Mouse (Mus musculus) embryo, embryonic 10.5 days (tissue): ENCODE results near the gene Tmem191c.
A peak's percentile ranks its signal among the peaks of the same experiment; 100 is the strongest.

Experiments
- DNase-seq: peaks from one replicate; pipeline ENCODE4 v3.0.0-alpha.2; 2015; ENCODE audit warnings: low spot score

The Tmem191c gene

DNA sequence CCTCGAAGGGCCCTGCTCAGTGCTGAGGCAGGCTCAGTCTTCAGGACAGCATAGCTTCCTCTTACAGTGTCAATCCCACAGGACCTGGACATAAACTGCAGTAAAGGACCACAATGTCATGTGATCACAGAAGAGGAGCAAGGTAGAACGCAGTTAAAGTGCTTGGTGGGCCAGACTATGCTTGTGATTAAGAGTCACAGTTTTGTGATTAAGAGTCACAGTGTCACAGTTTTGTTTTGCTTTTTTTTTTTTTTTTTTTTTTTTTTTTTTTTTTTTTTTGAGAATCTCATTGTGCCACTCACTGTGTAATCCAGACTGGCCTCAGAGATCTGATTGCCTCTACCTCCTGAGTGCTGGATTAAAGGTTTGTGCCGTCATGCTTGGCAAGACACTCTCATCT, 9.8 kb upstream of the Tmem191c start:
- no peak for DNase-seq

DNA sequence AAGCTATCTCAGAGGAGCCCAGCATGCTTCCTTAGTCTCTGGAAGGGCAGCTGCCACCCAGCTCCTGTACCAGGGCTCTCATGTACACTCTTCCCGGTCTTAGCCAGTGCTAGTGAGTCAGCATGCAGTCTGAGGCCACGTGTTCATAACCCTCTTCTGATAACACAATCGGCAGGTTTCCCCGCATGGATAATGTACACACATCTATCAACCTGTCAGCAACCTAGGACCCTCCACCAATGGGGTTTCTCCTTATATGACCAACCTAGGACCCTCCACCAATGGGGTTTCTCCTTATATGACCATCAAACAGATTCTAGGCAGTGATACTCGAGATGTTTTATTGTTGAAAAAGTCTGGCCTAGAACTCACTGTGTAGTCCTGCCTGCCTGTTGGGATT, 7.9 kb upstream of the Tmem191c start:
- no peak for DNase-seq

DNA sequence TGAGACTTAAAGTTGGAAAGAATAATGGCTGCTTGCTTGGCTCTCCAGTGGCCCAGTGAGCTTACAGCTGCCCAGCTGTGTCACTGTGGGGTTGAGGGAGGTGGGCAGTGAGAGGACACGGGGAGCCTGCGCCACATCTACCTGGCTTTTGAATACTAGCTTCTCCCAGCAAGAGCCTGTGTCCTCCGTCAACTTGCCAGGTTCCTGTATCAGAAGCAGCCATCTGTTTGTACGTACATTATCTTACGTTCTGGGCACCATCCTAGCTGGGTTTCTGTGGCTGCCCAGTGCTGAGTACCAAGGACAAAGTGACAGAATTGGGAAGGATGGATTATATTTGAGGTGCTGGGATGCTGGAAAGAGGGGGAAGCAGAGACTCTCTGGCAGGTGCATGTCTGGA, 6.0 kb upstream of the Tmem191c start:
- DNase-seq, result no peak

DNA sequence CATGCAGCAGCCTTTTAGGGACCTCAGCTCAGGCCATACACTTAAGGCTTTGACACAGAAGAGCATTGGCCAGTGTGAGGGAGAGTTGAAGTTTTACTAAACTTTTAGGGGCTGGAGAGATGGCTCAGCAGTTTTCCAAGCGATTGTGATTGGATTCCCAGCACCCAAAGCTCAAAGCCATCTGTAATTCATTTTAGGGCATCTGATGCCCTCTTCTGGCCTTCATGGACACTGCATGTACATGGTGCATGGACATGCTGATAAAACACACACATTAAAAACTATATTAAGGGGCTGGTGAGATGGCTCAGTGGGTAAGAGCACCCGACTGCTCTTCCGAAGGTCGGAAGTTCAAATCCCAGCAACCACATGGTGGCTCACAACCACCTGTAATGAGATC, 4.8 kb upstream of the Tmem191c start:
- no peak for DNase-seq

DNA sequence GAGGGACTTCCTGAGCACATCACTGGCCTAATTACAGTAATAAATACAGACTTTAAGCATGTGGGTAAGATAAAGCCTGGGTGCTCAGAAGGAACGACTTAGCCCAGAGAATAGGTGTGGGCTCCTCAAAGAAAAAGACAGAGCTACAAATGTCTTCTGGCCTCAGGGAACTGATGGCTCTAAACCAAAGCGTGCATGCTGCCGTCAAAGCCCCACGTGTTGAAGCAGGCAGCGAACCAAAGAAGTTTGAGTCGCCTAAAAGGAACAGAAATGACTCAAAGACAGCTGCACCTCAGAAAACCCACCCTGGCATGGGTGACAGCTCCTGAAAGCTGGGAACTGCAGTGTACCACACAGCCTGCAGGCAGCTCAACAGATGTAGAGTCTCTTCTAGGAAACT, 4.0 kb upstream of the Tmem191c start:
- DNase-seq, result no peak

DNA sequence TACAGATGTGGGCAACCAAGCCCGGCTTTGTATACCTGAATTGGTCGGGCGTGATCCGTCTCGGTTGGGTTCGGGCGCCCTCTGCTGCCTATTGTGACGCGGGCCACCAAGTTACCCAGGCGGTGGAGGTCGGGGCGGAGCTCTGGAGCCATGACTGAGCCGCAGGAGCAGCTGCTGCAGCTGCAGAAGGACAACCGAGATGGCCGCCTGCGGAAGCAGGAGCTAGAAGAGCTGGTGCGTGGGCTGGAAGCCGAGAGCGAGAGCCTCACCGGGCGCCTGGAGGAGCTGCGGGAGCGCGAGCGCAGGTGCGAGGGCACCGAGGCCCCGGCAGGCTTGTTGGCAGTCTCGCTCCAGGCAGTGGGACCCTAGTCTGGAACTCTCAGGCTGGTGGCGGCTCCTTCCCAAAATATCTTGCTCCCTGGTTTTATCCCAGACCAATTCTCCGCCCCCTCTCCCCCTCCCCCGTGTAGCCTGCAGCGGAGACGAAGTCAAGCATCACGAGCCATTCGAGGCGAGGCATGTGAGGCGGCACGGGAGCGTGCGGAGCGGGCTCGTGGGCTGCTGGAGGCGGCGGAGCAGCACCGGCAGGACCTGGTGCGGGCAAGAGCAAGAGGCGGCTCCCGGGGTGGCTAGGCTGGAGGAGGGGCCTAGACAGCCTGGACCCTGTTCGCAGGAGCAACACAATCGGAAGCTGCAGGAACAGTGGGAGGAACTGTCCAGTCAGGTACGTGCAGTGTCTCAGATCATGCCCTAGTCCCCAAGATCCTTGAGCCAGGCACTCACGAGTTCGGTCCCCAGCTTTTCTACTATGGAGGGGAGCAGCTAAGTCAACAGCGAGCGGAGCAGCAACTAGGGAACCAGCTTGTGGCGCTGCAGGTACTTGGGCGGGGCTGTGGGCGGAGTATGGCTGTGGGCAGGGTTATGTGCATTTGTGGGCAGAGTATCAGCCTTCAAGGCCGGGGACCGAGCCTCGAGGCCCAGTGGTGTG, 581 bp downstream of the Tmem191c start:
- peak; percentile 97 for DNase-seq

DNA sequence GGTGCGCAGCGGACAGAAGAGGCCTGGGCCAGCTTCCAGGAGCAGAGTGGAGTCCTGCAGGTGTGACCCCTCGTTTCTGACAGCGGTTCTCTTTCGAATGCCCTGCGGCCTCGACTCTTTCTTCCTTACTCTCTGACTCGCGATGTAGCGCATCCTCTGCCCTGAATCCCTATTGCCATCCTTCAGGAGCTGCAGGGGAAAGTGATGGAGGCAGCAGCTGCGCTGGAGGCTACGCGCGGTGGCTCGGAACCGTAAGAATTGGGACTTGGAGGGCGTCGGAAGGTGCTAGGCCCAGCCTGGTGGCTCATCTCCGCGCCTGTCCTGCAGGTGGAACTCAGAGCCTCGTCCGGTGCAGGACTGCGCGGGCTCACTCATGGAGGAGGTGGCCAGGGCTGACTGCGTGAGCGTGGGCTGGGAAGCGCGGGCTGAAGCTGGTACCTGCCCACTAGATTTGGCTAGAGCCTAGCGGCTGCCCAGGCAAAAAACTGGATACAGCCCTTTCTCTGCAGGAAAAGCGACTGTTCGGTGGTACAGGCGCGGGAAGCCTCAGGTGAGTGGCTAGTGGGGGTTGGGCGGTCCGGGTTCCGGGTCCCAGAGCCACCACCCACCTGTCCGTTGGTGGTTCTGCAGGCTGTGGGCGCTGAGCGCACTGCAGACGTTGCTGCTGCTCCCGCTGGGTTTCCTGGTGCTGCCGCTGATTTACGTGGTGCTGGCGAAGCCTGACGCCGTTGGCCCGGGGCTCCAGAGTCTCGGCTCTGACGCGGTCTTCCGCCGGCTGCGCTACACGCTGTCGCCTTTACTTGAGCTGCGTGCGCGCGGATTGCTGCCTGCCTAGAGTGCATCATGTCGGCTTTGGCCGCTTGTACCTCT, 1.7 kb downstream of the Tmem191c start:
- DNase-seq, result peak; percentile 57

DNA sequence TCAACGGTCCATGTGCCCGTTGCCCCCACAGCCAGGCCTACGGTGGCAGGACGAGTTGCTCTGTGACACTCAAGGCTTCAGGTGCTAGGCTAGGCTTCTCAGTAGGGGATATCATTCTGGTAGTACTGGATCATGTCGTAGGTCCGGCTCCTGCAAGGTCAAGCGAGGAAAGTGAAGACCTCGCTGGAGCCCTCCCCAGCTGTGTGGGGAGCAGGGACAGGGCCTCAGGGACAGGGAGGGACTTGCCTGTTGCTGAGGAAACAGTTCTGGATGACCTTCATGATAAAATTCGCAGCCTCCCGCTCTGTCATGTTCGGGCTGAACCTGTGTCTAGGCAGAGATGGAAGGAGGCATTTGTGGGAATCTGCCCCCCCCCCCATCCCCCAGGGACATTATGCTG, 4.6 kb downstream of the Tmem191c start:
- no peak for DNase-seq

DNA sequence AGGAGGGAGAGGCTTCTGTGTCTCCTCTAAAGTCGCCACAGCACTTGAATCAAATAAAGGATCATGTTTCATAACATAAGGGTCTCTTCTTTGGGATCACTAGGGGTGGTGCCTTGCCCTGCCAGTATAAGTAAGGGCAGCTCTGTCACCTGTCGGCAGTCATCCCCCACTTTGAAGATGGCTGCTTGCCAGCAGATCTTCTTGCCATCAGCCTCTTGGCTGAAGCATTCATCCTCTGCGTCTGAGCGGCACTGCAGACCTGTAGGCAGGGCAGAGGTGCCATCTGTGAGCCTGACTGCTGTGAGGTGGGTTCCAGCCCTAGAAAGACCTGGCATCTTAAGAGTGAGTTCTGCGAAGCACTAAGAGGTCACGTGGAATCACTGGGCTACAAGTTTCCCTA, 7.3 kb downstream of the Tmem191c start:
- DNase-seq, result no peak

DNA sequence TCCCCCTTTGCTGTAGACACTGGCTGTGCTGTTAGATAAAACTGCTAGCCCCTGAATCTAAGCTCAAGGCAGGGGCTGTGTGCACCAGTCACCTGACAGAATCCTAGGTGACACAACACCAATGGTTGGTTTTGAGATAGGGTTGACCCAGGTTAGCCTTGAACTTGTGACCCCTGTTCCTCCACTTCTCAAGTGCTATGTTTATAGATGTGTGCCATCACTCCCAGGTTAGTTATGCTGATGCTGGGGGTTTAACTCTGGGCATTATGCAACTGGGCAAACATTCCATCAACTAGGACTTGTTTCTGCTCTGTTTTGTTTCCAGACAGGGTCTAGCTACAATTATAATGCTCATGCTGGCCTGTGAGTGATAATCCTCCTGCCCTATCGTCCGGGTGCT, 11.2 kb downstream of the Tmem191c start:
- DNase-seq, result no peak

DNA sequence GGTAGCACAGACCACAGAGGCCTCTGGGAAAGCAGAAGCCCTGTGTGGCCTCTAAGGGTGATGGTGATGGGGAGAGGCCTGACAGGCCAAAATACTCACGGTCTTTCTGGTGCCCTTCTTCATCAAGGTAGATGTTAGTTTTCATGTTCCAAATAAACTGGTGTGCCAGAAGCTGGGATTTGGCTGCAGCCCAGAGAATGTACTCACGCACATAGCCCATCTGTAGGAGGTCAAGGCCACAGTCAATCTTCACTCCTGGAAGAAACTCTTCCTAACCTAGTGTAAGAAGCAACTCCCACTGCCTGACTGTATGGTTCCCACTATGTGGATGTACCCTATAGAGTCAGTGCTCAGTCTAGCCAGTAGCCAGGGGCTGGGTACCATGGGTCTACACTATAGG, 15.1 kb downstream of the Tmem191c start:
- DNase-seq, result no peak

DNA sequence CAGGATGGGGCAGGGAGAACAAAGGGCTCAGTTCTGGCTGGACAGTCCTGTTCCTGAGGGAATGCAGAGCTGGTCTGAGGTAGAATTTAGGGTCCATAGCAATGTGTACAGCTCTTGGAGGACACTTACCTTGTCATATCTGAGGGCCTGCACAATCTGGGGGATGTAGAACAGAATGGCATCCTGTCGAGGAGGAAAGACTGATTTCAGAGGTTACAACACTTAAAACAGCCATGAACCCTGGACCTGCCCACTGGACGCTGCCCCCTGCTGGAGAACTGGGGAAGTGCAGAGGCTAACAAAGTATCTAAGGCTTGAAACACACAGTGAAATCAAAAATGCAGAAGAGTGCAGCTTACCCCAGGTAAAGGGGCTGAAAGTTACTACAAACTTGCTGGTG, 16.9 kb downstream of the Tmem191c start:
- DNase-seq, result peak; percentile 85

DNA sequence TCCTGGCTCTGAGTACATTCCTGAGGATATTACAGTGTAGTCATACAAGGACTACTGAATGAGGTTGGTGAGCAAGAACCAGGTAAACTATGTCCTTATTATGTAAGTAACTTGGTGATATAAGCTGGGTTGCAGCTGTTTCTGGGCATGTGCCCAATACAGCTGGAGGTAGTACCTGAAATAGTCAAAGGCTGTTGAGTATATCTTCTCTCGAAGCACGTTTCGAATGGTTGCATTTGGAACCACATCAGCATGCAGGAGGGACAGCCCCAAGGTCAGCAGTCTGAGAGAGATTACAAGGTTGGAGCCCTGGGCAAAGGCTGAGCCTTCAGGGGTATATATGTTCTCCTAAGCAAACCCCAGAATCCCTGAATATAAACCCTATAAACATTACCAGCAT, 24.9 kb downstream of the Tmem191c start:
- DNase-seq, result no peak

DNA sequence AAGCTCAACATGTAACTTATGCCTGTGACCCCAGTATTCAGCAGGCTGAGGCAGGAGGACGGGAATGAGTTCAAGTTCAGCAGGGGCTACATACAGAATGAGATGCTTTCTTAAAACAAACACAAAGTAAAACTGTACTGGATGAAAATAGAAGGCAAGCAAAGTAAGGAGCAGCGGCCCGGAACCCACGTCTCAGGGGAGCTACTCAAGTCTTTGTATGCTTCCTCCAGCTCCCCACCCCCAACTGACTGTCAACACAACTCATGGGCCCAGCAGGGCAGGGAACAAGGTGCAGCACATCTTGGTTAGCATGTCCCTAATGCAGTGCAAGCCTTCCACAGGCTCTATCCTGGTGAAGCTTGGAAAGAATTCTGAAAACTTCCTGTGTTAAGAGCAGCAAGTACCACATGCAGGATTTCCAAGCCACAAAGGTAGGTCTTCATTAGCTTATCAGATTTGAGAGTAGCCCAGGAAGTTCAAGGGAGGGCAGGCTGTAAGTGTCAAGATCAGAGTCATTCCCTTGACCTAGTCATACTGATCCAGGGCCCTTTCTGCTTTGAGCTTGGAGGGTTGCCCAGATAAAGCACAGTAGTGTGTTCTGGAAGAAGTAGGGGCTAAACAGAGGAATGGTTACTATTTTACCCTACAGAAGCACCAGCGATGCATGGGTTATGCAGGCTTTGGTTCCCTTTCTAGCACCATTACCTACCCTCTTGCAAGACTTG, 27.8 kb downstream of the Tmem191c start:
- DNase-seq, result no peak

DNA sequence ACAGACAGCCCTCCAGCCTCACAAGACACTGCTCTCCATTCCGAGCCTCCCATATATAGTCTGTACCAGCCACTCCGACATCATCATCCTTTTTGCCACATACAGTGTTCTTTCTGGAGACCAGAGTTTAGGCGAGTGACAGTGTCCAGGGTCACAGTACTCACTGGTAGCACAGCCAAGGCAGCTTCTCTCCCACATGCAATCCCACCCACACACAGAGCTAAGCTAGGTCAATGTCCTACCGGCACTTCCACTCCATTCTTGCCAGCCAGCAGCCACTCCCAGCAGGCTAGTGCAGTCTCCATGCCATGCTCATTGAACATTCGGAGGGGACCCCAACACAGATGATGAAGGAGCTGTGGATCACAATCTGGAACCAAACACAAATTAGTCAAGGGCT, 31.6 kb downstream of the Tmem191c start:
- no peak for DNase-seq

DNA sequence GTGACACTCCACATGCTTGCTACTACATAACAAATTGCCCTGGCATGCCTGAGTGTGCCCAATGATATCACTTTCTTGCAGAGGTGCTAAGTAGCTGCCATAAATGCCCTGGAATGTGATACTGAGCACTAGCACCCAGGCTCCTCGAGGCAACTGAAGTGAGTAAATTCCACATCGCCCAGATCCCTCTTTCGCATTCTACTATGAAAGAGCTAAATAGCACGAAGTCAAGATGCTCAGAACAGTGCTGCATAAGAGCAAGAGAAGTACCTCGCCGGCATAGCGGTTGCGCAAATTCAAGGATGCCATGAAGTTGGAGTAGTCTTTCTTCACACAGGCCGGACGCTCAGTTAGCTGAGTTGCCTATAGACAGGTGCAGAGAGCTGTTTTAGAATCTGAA, 33.2 kb downstream of the Tmem191c start:
- DNase-seq, result no peak

DNA sequence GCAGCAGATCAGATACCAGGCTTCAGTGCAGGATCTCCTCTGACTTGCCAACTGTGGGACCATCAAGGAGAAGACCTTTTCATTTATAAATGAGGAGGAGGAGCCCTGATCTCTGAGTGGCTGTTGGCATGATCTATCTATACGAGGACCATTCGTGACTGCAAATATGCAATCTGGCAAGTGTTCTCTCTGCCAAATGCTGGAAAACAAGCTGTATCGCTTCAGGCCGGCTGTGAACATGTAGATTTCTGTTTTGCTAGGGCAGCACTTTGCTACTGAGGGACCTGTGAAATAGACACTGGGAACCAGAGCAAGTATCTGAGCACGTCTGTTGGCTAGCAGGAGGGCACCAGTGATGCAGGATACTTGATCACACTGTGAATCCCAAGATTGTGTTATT, 36.7 kb downstream of the Tmem191c start:
- DNase-seq, result no peak

DNA sequence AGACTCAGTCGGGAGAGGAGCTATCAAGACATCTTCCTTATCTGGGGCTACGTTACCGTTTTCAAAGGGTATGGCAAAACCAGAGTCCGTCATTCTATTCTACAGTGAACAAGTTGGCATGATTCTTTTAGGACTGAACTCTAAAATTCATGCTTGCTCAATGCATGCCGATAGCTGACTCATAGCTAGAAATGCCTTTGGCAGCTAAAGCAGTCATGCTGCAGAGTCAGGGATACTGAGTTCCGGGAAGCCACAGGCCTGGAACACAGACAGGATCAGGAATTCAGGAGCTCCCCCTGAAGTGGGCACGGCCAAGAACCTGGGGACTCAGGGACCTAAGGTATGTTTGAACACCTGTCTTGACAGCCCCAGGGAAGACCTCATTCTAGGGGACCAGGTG, 40.7 kb downstream of the Tmem191c start:
- no peak for DNase-seq

DNA sequence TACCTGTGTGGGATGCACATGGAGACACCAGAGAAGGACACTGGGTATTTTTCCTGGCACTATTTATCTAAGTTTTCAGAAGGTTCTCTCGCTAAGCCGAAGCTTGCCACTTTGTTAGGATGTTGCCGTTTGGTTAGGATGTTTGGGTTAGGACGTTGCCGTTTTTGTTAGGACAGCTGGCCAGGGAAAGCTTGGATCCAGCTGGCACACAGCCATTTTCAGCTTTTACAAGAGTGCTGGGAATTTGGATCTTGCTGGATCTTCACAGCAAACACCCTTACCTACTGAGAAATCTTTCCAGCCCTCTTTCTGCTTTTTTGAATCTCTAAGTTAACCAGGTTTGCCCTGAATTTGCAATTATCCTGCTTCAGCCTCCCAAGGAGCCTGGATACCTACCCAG, 45.6 kb downstream of the Tmem191c start:
- DNase-seq, result no peak

DNA sequence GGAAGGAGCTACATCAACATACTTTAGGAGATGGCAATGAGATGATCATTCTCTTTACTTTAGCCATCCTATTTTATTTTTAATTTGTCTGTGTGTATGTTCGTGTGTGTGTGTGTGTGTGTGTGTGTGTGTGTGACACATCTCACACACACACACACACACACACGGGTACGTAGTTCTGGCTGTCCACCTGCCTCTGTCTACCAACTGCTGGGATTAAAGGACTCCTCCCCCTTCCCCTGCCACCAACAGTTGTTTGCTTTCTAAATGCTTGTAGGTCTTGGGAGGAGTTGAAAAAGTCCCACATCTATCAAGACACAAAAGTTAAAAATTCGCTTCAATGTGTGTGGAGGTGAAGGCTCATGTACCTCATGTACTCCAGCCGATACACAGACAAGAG, 48.9 kb downstream of the Tmem191c start:
- no peak for DNase-seq

DNA sequence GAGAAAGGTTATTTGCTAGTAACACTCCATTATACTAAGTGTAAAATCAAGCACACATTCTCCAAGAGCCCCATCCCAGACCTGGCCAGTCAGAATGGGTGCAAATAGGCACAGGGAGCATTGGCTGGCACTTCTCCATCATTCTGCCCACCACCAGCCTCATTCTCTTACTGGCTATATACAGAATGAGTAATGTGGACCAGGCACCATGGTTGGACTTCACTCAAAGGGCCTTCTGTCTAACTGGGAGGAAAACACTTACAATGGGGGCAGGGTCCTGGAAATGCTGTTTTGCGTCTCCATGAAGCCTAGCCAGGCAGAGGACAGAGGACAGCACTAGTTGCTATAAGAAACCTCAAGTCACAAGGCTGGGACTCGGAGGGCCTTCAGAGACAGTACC, 50.2 kb downstream of the Tmem191c start:
- no peak for DNase-seq

DNA sequence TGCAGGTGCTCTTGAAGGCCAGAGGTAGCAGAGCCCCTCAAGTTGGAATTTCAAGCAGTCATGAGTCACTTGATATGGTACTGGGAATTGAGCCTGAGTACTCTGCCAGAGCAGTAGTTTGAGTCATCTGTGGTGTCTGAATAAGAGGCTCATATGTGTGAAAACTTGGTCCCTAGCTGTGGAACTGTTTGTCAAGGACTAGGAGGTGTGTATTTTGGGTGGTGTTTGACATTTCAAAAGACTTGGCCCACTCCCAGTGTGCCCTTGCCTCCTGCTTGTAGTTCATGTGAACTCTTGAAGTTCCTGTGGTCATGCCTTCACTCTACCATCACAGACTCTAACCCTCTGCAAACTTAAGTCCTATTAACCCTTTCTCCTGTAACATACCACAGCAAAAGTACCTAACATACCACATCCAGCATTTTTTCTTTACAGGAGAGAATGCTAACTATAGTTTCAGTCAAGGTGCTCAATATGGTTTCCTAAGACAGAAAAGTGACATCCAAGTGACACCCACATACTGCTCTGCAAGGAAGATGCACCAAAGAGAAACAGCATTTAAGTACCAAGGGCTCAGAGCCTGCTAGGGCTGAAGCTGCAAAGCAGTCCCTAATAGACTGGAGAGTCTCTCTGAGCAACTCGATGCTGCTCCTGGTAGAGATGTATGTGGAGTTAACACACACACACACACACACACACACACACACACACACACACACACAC, 54.1 kb downstream of the Tmem191c start:
- DNase-seq, result no peak
